Mouse (Mus musculus) urinary bladder, postnatal 14 days (tissue): ENCODE measurements at regions not wholly inside any gene's neighbourhood (a gene's known extent, or its start where the extent isn't known, plus 50 kb on each side); places are given as distances from the start of the nearest gene placed in this dataset.
A peak's percentile ranks its signal among the peaks of the same experiment; 100 is the strongest.

Experiments used
- DNase-seq: peaks from one replicate; pipeline ENCODE4 v3.0.0; 2021; ENCODE audit warnings: low spot score

GRCm38 (mm10) chr11:18581078-18581800, 437.5 kb downstream of the Meis1 start:
- DNase-seq, result no peak

- no peak for DNase-seq
Measured at GRCm38 (mm10) chr11:18571557-18572209, 447.1 kb downstream of the Meis1 start.

DNA sequence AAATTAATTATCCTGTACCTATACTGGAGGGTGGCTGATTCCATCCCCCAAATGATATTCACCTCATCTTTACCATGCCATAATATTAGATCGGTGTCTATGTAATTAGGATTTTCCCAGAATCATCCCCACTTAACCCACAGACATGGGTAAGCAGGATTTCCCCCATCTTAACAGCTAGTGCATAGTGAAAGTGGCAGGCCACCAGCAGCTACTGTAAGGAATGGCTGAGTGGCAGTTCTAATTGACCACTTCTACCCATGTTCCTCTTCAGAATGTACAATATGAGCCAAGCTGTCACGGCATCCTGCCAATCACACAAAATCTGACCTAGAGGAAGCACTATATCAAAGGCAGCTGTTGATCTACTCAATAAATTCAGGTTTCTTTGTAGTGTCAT, 455.8 kb downstream of the Meis1 start:
- no peak for DNase-seq

GRCm38 (mm10) chr11:18558665-18559064, 460.1 kb downstream of the Meis1 start:
- no peak for DNase-seq

GRCm38 (mm10) chr11:18535592-18535857, 483.3 kb downstream of the Meis1 start:
- no peak for DNase-seq

- no peak for DNase-seq
Measured at GRCm38 (mm10) chr11:18534807-18535591, 483.8 kb downstream of the Meis1 start.

- DNase-seq, result peak; percentile 5
Measured at GRCm38 (mm10) chr11:18531264-18532110, 487.3 kb downstream of the Meis1 start.

DNA sequence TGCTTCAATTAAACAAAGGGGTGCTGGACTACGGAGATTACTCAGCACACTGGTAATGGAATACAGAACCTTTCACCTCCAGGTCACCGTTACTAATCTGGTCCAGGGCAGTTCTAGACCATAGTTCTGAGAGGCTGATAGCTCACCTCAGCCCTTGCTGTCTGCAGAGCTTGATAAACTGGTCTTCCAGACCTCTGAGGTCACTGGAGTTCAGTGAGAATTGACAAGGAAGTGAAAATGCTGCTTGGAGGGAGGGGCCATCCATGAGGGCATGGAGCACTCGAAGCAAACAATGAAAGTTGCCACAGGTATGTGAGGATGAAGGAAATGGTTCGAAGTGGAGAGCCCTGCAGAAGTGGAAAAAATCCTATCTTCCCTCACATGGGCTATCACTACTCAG, 490.2 kb downstream of the Meis1 start:
- DNase-seq, result peak; percentile 43

DNA sequence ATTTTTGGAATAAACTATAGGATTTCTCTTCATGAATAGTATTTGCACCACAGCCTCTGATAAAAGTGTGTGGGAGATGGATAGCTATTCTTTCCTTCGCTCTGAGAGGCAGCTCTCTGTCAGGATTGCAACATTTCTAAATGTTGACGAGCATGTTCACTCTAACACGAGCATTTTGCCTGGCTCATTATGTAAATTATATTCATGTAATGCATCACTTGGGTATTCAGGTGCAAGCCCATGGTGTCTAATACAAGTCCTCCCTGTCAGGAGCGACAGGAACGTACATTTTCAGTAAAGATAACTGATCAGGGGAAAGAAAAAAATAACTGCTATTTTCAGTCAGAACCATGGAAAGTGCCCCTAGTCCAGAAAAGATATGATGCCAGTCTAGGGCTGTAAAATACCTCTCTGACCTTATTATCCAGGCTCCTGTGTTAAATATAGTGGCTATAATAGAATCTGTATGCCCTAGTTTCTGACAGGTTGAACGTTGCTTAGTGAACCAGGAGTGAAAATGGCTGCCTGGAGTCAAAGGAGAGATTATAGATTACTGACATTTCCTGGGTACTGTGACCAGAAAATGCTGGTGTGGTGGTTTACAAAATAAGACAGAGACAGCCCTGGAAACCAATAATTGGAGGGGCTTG, 523.6 kb downstream of the Meis1 start:
- no peak for DNase-seq

DNA sequence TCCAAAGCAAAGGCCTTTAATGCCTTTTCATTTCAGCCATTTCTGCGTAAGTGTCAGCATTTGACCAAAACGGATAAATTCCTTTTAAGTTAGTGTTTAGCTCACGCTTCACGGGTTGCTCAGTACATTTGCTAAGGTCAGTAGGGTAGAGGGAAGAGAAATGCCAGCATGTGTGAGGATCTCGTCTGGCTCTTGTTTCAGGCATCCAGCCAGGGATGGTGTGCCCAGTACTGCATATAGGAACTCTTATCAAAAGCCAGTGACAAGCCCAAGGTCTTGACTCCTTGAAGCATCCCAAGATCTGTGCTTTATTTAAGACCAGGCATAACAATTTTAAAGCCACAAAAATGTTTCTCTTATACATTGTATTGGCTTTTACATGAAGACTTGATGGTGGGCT, 524.8 kb downstream of the Meis1 start:
- DNase-seq, result no peak

- peak; percentile 5 for DNase-seq
Measured at GRCm38 (mm10) chr11:18493086-18493485, 525.7 kb downstream of the Meis1 start.

- no peak for DNase-seq
Measured at GRCm38 (mm10) chr11:18489517-18490256, 529.1 kb downstream of the Meis1 start.

GRCm38 (mm10) chr11:18478841-18479240, 525.2 kb upstream of the Etaa1 start:
- no peak for DNase-seq

- DNase-seq, result no peak
Measured at GRCm38 (mm10) chr11:18451271-18451670, 497.6 kb upstream of the Etaa1 start.

- no peak for DNase-seq
Measured at GRCm38 (mm10) chr11:18448879-18449278, 495.2 kb upstream of the Etaa1 start.

- no peak for DNase-seq
Measured at GRCm38 (mm10) chr11:18444600-18444999, 490.9 kb upstream of the Etaa1 start.

DNA sequence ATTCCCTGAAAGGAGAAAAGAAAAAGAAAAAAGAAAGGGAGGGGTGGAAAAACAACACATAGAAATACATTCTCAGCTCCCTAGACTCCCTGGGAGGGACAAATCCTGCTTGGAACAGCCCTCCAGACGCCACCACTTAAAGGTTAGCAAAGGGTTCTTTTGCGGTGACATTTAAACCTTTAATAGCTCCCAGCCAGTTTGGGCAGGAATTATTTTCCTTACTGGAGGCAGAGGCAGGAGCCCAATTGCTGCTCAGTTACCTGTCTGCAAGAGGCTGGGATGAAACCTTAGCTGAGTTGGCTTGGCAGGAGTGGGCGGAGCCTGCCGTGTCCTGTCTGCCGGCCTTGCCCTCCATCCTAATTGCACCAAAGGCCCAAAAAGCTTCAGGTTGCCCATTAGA, 490.4 kb upstream of the Etaa1 start:
- no peak for DNase-seq

DNA sequence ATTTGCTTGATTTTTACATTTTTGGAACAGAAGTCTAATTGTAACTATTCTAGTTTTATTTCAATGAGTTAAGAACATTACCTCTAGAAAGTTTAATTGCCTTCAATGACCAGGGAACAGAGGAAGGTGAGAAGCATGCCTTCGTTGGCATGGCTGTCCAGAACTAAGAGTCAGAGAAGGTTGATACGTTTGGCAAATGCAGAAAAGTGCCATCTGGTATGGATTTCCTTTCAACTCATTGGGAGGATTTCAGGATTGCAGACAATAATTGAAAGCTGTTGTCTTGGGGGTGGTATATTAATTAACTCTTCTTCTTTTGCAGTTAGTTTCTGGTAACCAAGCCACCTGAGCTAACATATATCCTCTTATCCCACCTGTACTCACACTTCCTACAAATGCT, 489.5 kb upstream of the Etaa1 start:
- DNase-seq, result no peak

GRCm38 (mm10) chr11:18437834-18438611, 484.3 kb upstream of the Etaa1 start:
- DNase-seq, result peak; percentile 22

DNA sequence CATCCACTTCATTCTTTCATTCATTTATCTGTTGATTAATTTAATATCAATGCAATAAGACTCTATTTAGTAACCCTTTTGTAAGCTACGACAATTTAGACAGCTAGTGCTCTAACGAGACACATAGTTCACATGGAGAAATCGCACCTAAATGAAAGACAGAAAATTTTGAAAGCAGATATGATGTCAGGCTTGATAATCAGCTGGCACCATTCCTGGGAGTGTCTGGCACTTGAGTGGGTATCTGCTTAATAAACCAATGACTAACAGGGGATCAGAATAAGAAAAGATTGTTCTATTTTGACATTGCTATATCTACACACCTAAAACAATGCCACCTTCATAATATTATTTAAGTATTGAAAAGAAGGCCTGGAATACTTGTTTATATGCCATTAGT, 467.4 kb upstream of the Etaa1 start:
- no peak for DNase-seq
